15 mouse cellular contexts compared by ENCODE assay signal in the genomic region with DNA sequence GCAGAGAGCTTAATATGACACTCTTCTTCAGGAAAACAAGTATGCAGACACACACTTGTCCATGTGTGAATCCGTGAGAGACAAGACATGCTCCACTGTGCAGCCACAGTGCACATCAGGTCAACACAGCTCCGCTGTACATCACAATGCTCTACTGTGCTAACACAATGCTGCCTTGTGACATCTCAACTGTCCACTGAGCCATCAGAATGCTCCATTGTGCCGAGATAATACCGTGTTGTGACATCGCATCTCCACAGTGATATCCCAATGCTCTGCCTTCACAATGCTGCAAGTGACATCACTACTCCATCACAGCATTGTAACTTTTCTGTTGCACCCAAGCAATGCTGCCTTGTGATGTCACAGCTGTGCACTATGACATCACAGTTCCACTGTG.
A peak's percentile ranks its signal among the peaks of the same experiment; 100 is the strongest.
DNase-seq lines count a peak whose midpoint lies in the region; ATAC-seq and TF ChIP-seq lines count a peak whose summit lies in the region.
"Had no signal": no experiment of that assay in that cellular context is flagged by ENCODE, and none has a peak within 500 bp of the region (broad histone marks: within the 10 kb centered on the region; RNA-seq: fewer than 3 reads in every experiment).

No protein-coding gene starts in this region.

- no peak overlapping the region for H3K4me2 ChIP-seq in midbrain, embryonic 13.5 days (replicated peaks)
- H3K4me2 ChIP-seq in midbrain, postnatal 0 days (ENCODE audit: low read depth, low read length, poor library complexity, severe bottlenecking): no peak overlapping the region
- H3K4me2 ChIP-seq: embryonic facial prominence, embryonic 12.5 days; forebrain, embryonic 15.5 days; heart, embryonic 12.5 days; hindbrain, embryonic 15.5 days had no signal

- DNase-seq in cerebellum, adult 9-11 months: peak; percentile 3
- DNase-seq in cerebellum, postnatal 10 days: no peak
- DNase-seq in layer of hippocampus, adult 8-10 months (ENCODE audit: low spot score in 2 of 2): peak; percentile 20 to 48
- no peak for DNase-seq in layer of hippocampus, postnatal 14 days (ENCODE audit: low spot score in 2 of 2)
- no peak for DNase-seq in midbrain, postnatal 0 days (ENCODE audit: low spot score)
- no peak for DNase-seq in kidney, adult 18-20 months
- DNase-seq: adrenal gland, postnatal 10 days; cerebellum, adult 18-20 months; cerebellum, postnatal 25 days; gastrocnemius, postnatal 14 days had no signal

- WGBS in midbrain, embryonic 13.5 days: 91% methylated on average over 5 of the region's 5 CpGs
- 92% methylated on average over 5 of the region's 5 CpGs for WGBS in midbrain, postnatal 0 days

- no peaks in the 10 kb centered on the region for H3K36me3 ChIP-seq in midbrain, embryonic 13.5 days
- no peaks in the 10 kb centered on the region for H3K36me3 ChIP-seq in midbrain, postnatal 0 days (ENCODE audit: insufficient read depth, low read length)
- H3K36me3 ChIP-seq: embryonic facial prominence, embryonic 12.5 days; forebrain, embryonic 15.5 days; heart, embryonic 12.5 days; hindbrain, embryonic 15.5 days had no signal

- peaks cover 80% of the 10 kb centered on the region for H3K27me3 ChIP-seq in midbrain, embryonic 13.5 days
- H3K27me3 ChIP-seq in midbrain, postnatal 0 days (ENCODE audit: insufficient read depth, low read length): no peaks in the 10 kb centered on the region
- H3K27me3 ChIP-seq: embryonic facial prominence, embryonic 12.5 days; forebrain, embryonic 15.5 days; heart, embryonic 12.5 days had no signal

- 0 out of 2 replicates have a peak, but pooled peaks have one; percentile 24 for ATAC-seq in midbrain, embryonic 13.5 days
- no peak for ATAC-seq in midbrain, postnatal 0 days (ENCODE audit: low FRiP score)
- ATAC-seq: forebrain, embryonic 15.5 days had no signal

- H3K27ac ChIP-seq in midbrain, embryonic 13.5 days: no peak overlapping the region
- no peak overlapping the region for H3K27ac ChIP-seq in midbrain, postnatal 0 days (ENCODE audit: low read depth, low read length)
- H3K27ac ChIP-seq: embryonic facial prominence, embryonic 12.5 days; forebrain, embryonic 15.5 days; hindbrain, embryonic 15.5 days had no signal

- no peaks in the 10 kb centered on the region for H3K9me3 ChIP-seq in midbrain, embryonic 13.5 days
- no peaks in the 10 kb centered on the region for H3K9me3 ChIP-seq in midbrain, postnatal 0 days (ENCODE audit: low read length)
- H3K9me3 ChIP-seq: embryonic facial prominence, embryonic 12.5 days; forebrain, embryonic 15.5 days; heart, embryonic 12.5 days; hindbrain, embryonic 15.5 days had no signal

- H3K4me1 ChIP-seq in midbrain, embryonic 13.5 days (replicated peaks): peaks cover 12% of the 10 kb centered on the region
- no peaks in the 10 kb centered on the region for H3K4me1 ChIP-seq in midbrain, postnatal 0 days (ENCODE audit: insufficient read depth, low read length)
- H3K4me1 ChIP-seq: embryonic facial prominence, embryonic 12.5 days had no signal

- no peak overlapping the region for H3K9ac ChIP-seq in midbrain, embryonic 13.5 days (replicated peaks)
- no peak overlapping the region for H3K9ac ChIP-seq in midbrain, postnatal 0 days (replicated peaks; ENCODE audit: low read length, poor library complexity, severe bottlenecking)
- H3K9ac ChIP-seq: embryonic facial prominence, embryonic 12.5 days; forebrain, embryonic 15.5 days; heart, embryonic 12.5 days; hindbrain, embryonic 15.5 days had no signal

- H3K4me3 ChIP-seq in midbrain, embryonic 13.5 days (replicated peaks): no peak overlapping the region
- H3K4me3 ChIP-seq in midbrain, postnatal 0 days (ENCODE audit: low read depth, low read length): no peak overlapping the region
- H3K4me3 ChIP-seq: embryonic facial prominence, embryonic 12.5 days; forebrain, embryonic 15.5 days; heart, embryonic 12.5 days; hindbrain, embryonic 15.5 days had no signal

- no peak for TF ChIP-seq CTCF in midbrain, postnatal 0 days (IDR thresholded peaks at IDR 0.05)

Comparison
In these comparisons a context has a peak if more than half of its experiments do, and no peak if none do; other contexts are left out.
1. DNase-seq: peak in cerebellum, adult 9-11 months (single experiment) and layer of hippocampus, adult 8-10 months (2 of 2); none in cerebellum, postnatal 10 days (0 of 2), layer of hippocampus, postnatal 14 days (0 of 2), midbrain, postnatal 0 days (single experiment) and kidney, adult 18-20 months (single experiment).